Mouse (Mus musculus) fat pad, adult 2 months (tissue): ENCODE results near the gene Pla2g5.

Experiments
- DNase-seq: peaks from one replicate; pipeline ENCODE4 v3.0.0-alpha.2; 2011; ENCODE audit warnings: low read depth, low spot score; ENCODE audit errors: extremely low read depth

Pla2g5 gene

DNA sequence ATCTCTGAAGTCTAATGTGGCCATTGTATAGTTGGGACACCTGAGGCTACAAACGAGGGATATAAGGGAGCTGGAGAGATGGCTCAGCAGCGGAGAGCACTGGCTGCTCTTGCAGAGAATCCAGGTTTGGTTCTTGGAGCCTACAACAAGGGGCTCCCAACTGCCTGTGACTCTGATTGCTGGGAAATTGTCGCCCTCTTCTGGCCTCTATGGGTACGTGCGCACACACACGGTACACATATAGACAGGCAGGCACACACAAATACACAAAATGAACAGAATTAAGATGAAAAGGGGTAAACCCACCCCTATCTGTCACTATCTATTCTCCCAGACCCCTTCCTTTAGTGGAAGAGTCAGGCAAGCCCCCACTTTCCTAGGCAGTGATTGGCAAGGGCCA lies 110.7 kb downstream of the Pla2g5 start:
- DNase-seq = no peak
